Mouse (Mus musculus) brain, embryonic 14.5 days (tissue): ENCODE measurements around the gene Krtap2-4.

Experiments used
- CTCF ChIP-seq: fragments of 200-500 bp; IDR thresholded peaks from 2 replicates; pipeline ENCODE4 v1.5.1; 2012; ENCODE audit warnings: inconsistent platforms, mild to moderate bottlenecking, moderate library complexity, borderline replicate concordance; ENCODE audit not compliant: insufficient read depth, insufficient read length; ENCODE audit errors: extremely low read depth
- POLR2A ChIP-seq: fragments of 200-500 bp; IDR thresholded peaks from 2 replicates; pipeline ENCODE4 v1.6.1; 2012; ENCODE audit warnings: mild to moderate bottlenecking, inconsistent platforms, borderline replicate concordance; ENCODE audit not compliant: poor library complexity, insufficient read depth, insufficient read length, severe bottlenecking; ENCODE audit errors: extremely low read depth

DNA sequence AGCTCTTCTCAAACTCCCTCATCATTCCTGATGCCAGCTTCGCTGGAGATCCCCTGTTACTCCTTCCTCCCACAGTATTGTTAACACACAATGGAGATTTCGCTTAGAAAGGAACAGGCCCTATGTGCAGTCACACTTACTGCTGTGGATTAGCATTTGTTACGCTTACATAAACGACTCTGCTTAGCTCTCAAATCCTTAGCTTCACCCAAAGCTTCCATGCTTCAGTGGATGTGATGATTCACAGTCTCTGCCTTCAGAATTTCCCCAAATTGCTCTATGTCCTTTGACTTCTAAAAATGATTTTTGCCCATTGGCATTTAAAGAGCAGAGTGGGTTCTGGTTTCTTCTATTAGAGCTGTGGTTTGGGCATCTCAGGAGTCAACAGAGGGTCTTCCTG, 41.5 kb downstream of the Krtap2-4 start:
- TF ChIP-seq CTCF (no peak), POLR2A (no peak)
